Mouse (Mus musculus) adrenal gland, adult 18-20 months (tissue): ENCODE results near the gene Dcaf7. TPM values are rescaled to one million over a fixed set of nuclear protein-coding genes. Genes with fewer than 3 reads are reported as not detected.
A peak's percentile ranks its signal among the peaks of the same experiment; 100 is the strongest.
"Not testable (repeated sequence)": the region's sequence is repeated elsewhere in the genome, so short reads cannot be mapped to it uniquely, and the experiment has no call there.

Experiments
- DNase-seq, 2 experiments: peaks; one replicate each; pipeline ENCODE4 v3.0.0; 2021 to 2022; ENCODE audit warnings: low spot score in 2 of 2
- long read RNA-seq, 2 experiments: library from polyadenylated mRNA; stranded (forward); transcript quantifications; one replicate each; pipeline ENCODE4 v2.0.0; 2021
- total RNA-seq, 2 experiments: library from RNA; stranded (reverse); gene quantifications; 1 replicate in 1 of 2; 2 replicates in 1 of 2; pipeline ENCODE4 v1.2.3; 2021

Gene Dcaf7
- total RNA-seq, result 10 to 100 TPM; 44.5 to 47.6 TPM
- long read RNA-seq, experiment 1, full-length matches to known transcripts, result 2 of 12 reads
- long read RNA-seq, experiment 1, partial matches to known transcripts, result 1 of 12 reads
- long read RNA-seq, experiment 1, other reads (novel, unspliced or antisense), result 9 of 12 reads
- long read RNA-seq, experiment 2, full-length matches to known transcripts, result 8 of 29 reads
- long read RNA-seq, experiment 2, partial matches to known transcripts, result 1 of 29 reads
- long read RNA-seq, experiment 2, other reads (novel, unspliced or antisense), result 20 of 29 reads

- peak; percentile 94 to 98 for DNase-seq
These were observed at the start of gene Dcaf7 for GRCm38 (mm10) chr11:106036548-106037417. Gene Dcaf7 (plus strand): TSS chr11:106036872.

DNA sequence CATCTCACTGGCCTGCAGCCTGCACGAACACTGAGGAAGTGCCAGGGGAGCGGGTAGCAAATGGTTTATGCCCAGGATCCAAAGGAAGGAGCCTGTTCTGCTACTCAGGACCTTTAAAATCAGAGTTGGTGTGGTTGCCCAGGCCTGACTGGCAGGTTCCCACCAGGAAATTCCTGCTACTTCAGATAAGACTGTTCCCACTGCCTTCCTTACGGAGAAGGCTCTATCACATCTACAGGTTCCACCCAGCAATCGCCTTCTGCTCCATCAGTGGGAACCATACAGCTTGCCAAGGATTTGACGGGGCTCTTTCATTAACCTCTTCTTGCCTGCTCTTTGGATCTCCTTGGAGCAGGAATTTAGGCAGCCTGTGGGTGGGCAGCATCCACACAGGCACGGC lies 49.2 kb upstream of the Dcaf7 start:
- no peak for DNase-seq

- no peak for DNase-seq
These were observed 47.2 kb upstream of the Dcaf7 start for GRCm38 (mm10) chr11:105989446-105989845.

GRCm38 (mm10) chr11:105990231-105990630 lies 46.4 kb upstream of the Dcaf7 start:
- DNase-seq, result no peak

DNA sequence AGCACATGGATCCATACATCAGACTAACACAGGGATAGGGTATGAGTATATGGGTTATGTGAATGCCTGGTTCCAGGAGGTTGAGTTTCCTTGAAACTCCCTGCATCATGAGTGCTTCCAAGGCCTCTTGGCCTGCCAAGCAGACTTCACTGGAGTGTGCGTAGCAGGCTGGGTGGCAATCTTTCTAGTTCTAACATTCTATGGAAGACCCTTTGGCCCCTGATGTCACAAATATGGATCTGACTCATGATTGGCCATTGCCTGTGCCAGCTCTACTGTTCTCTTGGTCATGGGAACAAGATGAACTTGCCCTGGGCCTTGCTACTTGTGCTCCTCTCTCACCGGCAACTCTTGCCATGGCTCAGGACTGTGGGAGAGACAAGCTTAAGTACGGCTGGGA lies 42.3 kb upstream of the Dcaf7 start, which contains the start of gene Ace3:
Gene Ace3 (plus strand): TSS at position 301 of the 400 bp plus-strand sequence.
- DNase-seq, result no peak

DNA sequence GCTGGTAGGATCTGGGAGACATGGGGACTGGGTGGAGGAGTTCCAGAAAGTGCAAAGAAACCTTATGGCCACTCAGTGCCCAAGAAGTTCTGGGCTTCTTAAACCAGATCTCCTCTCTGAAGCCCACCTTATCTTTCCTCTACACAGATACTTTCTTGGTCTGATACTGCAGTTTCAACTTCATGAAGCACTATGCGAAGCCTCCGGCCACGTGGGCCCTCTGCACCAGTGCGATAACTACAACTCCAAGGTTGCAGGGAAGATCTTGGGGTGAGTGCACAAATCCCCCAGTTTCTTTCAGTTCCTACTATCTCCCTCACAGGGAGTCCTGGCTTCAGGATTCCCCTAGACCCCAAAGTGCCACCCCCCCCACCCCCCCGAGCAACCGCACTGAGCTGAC lies 36.6 kb upstream of the Dcaf7 start:
- no peak for DNase-seq

GRCm38 (mm10) chr11:106001718-106002117 lies 35.0 kb upstream of the Dcaf7 start:
- no peak for DNase-seq

DNA sequence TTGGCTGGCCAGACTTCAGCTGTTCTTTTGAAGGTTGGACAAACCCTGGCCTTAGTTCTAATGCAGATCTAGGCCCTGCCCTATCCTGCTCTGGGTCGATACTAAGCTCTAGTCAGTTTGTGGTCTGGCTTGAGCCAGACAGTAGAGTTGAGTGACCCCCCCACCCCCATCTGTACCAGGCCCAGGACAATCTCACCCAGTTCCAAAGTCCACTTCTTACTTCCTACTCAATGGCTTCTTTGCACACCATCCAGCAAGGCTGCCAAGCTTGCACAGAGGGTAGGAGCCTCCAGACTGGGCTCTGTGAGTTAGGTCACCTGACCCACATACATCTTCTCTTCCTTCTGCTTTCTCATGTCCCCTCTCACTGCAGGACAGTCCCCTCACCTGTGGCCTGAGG lies 32.1 kb upstream of the Dcaf7 start:
- DNase-seq, result no peak

DNA sequence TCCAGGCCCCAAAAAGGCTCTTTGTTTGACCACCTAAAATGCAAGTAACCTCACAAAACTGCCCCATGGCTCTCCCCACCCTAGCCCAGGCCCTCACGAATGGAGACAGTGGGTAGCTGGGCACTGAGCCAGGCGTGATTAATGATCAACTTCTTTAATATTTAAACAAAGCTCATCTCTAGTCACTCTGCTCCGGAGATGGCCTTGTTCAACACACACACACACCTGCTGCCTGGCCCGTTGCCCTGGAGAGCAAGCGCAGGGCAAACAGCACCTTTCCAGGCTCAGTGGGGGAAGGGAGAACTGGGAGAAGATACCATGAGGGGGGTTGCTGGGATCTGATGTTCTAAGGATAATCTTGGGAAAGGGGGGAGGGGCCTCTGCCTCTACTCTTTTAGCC lies 30.7 kb upstream of the Dcaf7 start:
- DNase-seq, result no peak

GRCm38 (mm10) chr11:106007821-106008220 lies 28.9 kb upstream of the Dcaf7 start, which contains the start of gene Kcnh6:
Gene Kcnh6 (plus strand): TSS chr11:106008124.
- DNase-seq, result peak; percentile 70 to 72

DNA sequence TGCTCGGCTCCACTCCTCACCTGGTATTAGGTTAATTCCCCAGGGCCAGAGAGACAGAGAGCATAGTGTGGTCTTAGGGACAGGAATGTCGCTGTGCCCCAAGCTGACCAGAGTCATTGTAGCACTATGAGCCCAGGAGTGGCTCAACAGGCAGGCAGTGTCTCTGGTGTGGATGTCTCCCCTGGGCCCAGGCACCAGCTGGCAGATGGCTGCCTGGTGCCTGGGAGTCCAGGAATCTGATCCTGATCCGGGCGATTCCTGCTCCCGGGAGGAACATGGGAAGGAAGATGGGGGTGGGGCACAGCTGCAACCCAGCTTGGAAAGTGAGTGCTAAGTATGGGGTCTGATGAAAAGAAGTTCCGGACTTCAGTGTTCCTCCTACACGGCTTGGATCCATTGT lies 24.0 kb upstream of the Dcaf7 start:
- DNase-seq, result no peak

DNA sequence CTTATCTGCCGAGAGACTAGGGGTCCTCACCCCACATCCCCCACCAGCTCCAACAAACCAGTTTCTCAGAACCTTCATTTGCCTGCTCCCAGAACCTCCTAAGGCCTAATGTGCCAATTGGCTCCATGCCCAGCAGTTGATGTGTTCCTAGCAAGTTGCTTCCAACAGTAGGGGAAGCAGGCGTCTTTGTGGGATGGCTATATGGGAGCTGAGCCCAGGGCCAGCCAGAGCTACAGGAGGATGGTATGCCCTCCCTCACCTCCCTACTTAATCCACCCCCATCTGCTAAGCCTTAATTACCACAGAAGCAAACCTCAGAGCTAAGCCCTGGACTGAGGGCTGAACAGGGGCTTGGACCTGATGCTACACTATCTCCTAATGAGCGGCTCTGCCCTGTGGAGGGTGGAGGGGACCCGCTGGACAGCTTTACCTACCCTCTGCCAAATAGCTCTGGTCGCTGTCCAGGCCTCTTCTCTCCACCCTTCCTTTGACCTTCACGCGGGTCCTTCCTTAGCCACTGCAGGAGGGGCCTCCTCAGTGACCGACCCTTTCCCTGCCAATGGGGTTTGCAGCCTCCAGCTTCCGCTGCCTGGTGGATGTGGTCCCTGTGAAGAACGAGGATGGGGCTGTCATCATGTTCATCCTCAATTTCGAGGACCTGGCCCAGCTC lies 23.0 kb upstream of the Dcaf7 start:
- DNase-seq, result no peak

- DNase-seq, result no peak
These were observed 20.2 kb upstream of the Dcaf7 start for GRCm38 (mm10) chr11:106016440-106016839.

- DNase-seq, result no peak
These were observed 16.5 kb upstream of the Dcaf7 start for GRCm38 (mm10) chr11:106020051-106020763.

- no peak for DNase-seq
These were observed 10.9 kb upstream of the Dcaf7 start for GRCm38 (mm10) chr11:106025774-106026173.

DNA sequence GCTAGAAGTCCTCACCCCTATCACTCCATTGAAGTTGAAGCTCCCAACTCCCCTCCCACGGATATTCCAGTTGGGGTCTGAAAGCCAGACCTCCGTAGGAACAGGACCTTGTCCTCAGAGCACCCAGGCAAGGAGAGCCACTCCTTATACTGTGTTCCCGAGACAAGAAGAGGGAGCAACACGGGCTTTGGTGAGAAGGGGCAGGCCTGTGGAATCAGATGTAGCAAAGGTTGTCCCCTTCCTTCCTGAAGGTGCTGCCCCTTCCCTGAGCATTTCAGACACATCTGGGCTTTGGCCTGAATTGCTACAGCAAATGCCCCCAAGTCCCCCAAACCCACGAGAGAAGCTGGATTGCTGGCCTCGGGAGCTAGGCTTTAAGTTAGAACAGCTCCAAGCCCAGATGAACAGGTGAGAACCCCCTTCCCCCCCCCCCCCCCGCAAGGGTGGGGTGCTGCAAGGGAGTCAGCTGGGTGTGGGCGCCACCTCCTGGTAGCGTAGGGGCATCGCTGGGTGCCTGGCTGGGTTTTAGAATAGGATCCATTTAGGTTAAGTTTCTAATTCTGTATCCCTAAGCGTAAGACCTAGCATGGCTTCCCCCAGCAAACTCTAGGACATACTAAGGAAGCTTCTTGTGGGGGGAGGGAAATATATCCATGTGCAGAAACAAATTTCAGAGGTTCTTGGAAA lies 10.1 kb upstream of the Dcaf7 start:
- peak; percentile 62 for DNase-seq

GRCm38 (mm10) chr11:106027607-106028006 lies 9.1 kb upstream of the Dcaf7 start:
- no peak for DNase-seq

DNA sequence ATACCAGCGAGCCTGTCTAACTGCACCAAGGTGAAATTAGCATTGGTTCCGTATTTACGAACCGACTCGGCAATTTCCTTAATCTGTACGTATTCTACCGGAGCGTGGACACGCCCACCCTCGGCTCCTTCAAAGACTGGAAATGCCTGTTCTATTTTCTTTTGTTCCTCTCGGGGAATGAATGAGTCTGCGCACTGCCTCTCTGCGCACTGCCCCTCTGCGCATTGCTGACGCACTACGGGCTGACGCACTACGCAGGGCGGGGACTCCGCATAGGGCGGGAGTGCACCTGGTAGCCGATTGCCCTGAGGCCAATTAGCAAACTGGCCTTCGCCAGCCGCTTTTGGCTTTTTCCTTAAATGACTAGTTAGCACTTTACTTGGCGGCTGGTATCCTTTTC lies 4.6 kb upstream of the Dcaf7 start:
- not testable (repeated sequence) for DNase-seq

DNA sequence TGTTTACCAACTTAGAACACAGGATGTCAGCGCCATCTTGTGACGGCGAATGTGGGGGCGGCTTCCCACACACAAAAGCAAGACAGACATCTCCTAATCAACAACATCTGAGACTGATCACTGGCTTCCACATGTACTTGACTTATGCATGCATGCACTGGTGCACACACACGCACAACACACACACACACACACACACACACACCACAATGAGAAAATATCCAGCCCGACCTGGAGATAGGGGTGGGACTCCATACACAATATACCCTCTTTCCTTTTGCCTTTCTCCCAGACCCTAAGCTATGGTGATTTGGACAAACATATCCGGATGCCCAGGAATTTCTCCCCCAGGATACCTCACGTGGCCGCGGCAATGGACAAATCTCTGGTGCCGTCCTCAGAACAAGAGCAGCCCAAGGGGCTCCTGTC lies 3.2 kb upstream of the Dcaf7 start:
- DNase-seq, result no peak

- DNase-seq, result no peak
These were observed 1.7 kb upstream of the Dcaf7 start for GRCm38 (mm10) chr11:106034986-106035385.

DNA sequence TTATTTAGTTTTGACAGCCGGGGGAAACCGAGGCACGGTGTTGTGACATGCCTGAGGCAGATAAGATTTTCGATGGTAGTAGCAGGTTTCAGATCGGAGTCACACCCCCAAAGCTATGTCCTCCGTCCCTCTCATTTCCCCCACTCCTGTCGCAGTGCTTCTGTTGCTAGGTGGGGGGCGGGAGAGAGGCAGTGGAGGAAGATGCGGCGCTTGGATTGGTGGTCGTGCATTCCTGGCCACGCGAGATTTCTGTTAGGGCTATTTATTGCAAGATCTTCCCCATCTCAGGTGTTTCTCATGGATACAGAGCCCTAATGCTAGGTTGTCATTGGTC lies 713 bp downstream of the Dcaf7 start:
- DNase-seq, result no peak
